Mouse (Mus musculus) hindbrain, embryonic 14.5 days (tissue): ENCODE measurements at regions not wholly inside any gene's neighbourhood (a gene's known extent, or its start where the extent isn't known, plus 50 kb on each side); places are given as distances from the start of the nearest gene placed in this dataset.

Experiments
- ATAC-seq: fragments of 200-750 bp; cut with Nextera tagmentation; 2 replicates; pipeline ENCODE4 v1.8.0; 2017; ENCODE audit warnings: moderate number of reproducible peaks, mild to moderate bottlenecking, moderate TSS enrichment, moderate library complexity; ENCODE audit not compliant: low FRiP score
- DNase-seq: peaks from one replicate; pipeline ENCODE4 v3.0.0-alpha.2; 2015; ENCODE audit warnings: low spot score
- H3K27ac ChIP-seq: fragments of 300-500 bp; sonication (generic); 2 replicates; pipeline ENCODE4 v1.5.1; 2014; ENCODE audit warnings: mild to moderate bottlenecking, moderate library complexity
- H3K27me3 ChIP-seq: fragments of 300-500 bp; sonication (generic); 2 replicates; pipeline ENCODE4 v1.6.1; 2014; ENCODE audit warnings: mild to moderate bottlenecking, low read length, mixed read lengths; ENCODE audit not compliant: control insufficient read depth, insufficient read depth
- H3K36me3 ChIP-seq: fragments of 300-500 bp; sonication (generic); replicated peaks from 2 replicates; pipeline ENCODE4 v1.6.1; 2014; ENCODE audit not compliant: control insufficient read depth, insufficient read depth
- H3K4me1 ChIP-seq: fragments of 300-500 bp; sonication (generic); replicated peaks from 2 replicates; pipeline ENCODE4 v1.6.1; 2014; ENCODE audit warnings: antibody characterized with exemption, low read length, mixed read lengths; ENCODE audit not compliant: control insufficient read depth, insufficient read depth
- H3K4me2 ChIP-seq: fragments of 300-500 bp; sonication (generic); replicated peaks from 2 replicates; pipeline ENCODE4 v1.6.1; 2014; ENCODE audit warnings: mild to moderate bottlenecking, moderate library complexity
- H3K4me3 ChIP-seq: fragments of 300-500 bp; sonication (generic); replicated peaks from 2 replicates; pipeline ENCODE4 v1.5.1; 2014; ENCODE audit warnings: mild to moderate bottlenecking, low read length
- H3K9ac ChIP-seq: fragments of 300-500 bp; sonication (generic); 2 replicates; pipeline ENCODE4 v1.6.1; 2014
- H3K9me3 ChIP-seq: fragments of 300-500 bp; sonication (generic); 2 replicates; pipeline ENCODE4 v1.6.1; 2016; ENCODE audit warnings: low read length; ENCODE audit not compliant: control insufficient read depth
- WGBS: fragments of 180-500 bp; shearing (Covaris S2); extraction: QIAGEN DNeasy Blood & Tissue Kit; methylation state at CpG from one replicate; pipeline ENCODE4 v1.1.7; 2014; 5-methylcytosine and 5-hydroxymethylcytosine counted together

DNA sequence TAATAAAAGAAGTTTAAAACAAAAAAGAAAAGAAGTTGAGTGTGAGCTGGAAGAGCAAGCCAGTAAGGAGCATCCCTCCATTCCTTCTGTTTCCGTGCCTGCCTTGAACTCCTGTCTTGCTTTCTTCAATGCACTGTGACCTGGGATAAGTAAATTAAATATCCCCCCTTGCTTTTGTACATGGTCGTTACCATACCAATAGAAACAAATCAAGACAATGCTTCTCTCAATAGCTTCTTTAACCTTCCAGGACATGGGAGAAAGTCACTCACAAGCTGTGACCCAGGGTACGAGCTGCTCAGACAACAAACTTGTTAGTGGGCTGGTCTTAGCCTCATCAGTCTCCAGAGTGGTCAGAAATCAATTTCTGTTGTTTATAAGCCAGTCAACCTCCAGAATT, 53.4 kb upstream of the Nkd1 start:
- Histone ChIP-seq H3K4me1 (no peaks in the 10 kb centered on the region), H3K4me2 (no peak overlapping the region), H3K27ac (no peak overlapping the region), H3K9me3 (no peaks in the 10 kb centered on the region), H3K4me3 (no peak overlapping the region), H3K27me3 (no peaks in the 10 kb centered on the region), H3K36me3 (no peaks in the 10 kb centered on the region), H3K9ac (no peak overlapping the region)
- WGBS = 62% methylated on average over 3 of the region's 3 CpGs
- DNase-seq = no peak
- no peak for ATAC-seq

DNA sequence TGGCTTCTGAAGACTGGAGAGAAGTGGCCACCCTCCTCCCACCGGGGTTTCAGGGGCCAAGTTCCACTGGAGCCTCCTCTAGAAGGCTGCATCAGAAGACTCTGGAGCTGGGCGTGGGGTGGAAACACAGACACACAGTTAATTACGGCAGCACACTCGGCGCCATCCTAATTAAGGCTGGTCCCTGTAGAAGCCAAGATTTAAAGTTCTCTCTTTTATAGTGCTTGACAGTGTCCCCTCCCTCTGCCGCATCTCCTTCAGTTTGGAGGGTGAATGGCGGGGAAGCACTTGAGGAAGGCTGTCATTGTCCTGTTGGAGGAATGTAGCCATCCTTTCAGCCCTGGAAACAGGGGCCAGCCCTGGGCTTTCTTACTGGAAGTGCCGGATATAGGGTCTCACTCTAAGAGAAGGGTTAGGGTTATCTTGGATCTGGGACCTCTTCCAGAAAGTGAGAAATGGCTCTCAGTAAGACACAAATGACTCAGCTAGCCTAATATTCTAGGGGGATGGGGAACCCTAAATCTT, 50.2 kb upstream of the Nkd1 start:
- Histone ChIP-seq H3K27me3 (no peaks in the 10 kb centered on the region), H3K4me3 (no peak overlapping the region), H3K36me3 (no peaks in the 10 kb centered on the region), H3K9ac (no peak overlapping the region), H3K4me1 (no peaks in the 10 kb centered on the region), H3K9me3 (no peaks in the 10 kb centered on the region), H3K4me2 (no peak overlapping the region), H3K27ac (no peak overlapping the region)
- ATAC-seq (no peak), DNase-seq (no peak)
- 46% methylated on average over 8 of the region's 8 CpGs for WGBS
